Mouse (Mus musculus) thymus, adult 2 months (tissue): Measurements from ENCODE around the gene Fndc5. TPM values are rescaled to one million over a fixed set of nuclear protein-coding genes. Genes with fewer than 3 reads are reported as not detected.

ENCODE experiments used
- DNase-seq: peaks from one replicate; pipeline ENCODE4 v3.0.0; 2021
- H3K27ac ChIP-seq: fragments of 200-500 bp; 2 replicates; pipeline ENCODE4 v1.5.1; 2012; ENCODE audit warnings: low read length, control low read depth; ENCODE audit not compliant: control insufficient read depth, insufficient read depth
- H3K27me3 ChIP-seq: fragments of 200-500 bp; 2 replicates; pipeline ENCODE4 v1.6.1; 2012; ENCODE audit warnings: mild to moderate bottlenecking, low read length, moderate library complexity, mixed read lengths; ENCODE audit not compliant: control insufficient read depth, insufficient read depth
- H3K36me3 ChIP-seq: fragments of 200-500 bp; 2 replicates; pipeline ENCODE4 v1.6.1; 2012; ENCODE audit warnings: mild to moderate bottlenecking, low read length, moderate library complexity; ENCODE audit not compliant: control insufficient read depth, insufficient read depth
- H3K4me1 ChIP-seq: fragments of 200-500 bp; replicated peaks from 2 replicates; pipeline ENCODE4 v1.6.1; 2012; ENCODE audit warnings: low read length; ENCODE audit not compliant: control insufficient read depth, insufficient read depth
- H3K4me3 ChIP-seq: fragments of 200-500 bp; 2 replicates; pipeline ENCODE4 v1.5.1; 2012; ENCODE audit warnings: mild to moderate bottlenecking, low read length, control low read depth, moderate library complexity; ENCODE audit not compliant: control insufficient read depth, insufficient read depth
- CTCF ChIP-seq: fragments of 200-500 bp; IDR thresholded peaks from 2 replicates; pipeline ENCODE4 v1.5.1; 2012; ENCODE audit warnings: mild to moderate bottlenecking, control low read depth, low read length, moderate library complexity, borderline replicate concordance; ENCODE audit not compliant: control insufficient read depth, poor library complexity, insufficient read depth; ENCODE audit errors: extremely low read depth
- POLR2A ChIP-seq: fragments of 200-500 bp; IDR thresholded peaks from 2 replicates; pipeline ENCODE4 v1.6.1; 2012; ENCODE audit warnings: mild to moderate bottlenecking, low read length, control low read depth, moderate library complexity; ENCODE audit not compliant: control insufficient read depth, poor library complexity, insufficient read depth; ENCODE audit errors: extremely low read depth
- WGBS: fragments of 180-500 bp; shearing (Covaris S2); methylation state at CpG from one replicate; pipeline ENCODE4 v1.1.7; 2018; 5-methylcytosine and 5-hydroxymethylcytosine counted together
- polyA plus RNA-seq: library from polyadenylated mRNA; depleted of rRNA; stranded (reverse); fragments of >200 nt; gene quantifications from 2 replicates; pipeline ENCODE4 v1.2.3, GENCODE M21; 2012

The Fndc5 gene
- polyA plus RNA-seq, 1 experiment = 7.0 TPM

- H3K27me3 ChIP-seq = peaks cover 6% of the 10 kb centered on the region
- H3K4me1 ChIP-seq = peaks cover 7% of the 10 kb centered on the region; the same call in 1 of the 2 replicates
- no peak overlapping the region for H3K4me3 ChIP-seq
- no peaks in the 10 kb centered on the region for H3K36me3 ChIP-seq
- DNase-seq = no peak
- 89% methylated on average over 17 of the region's 17 CpGs for WGBS
- H3K27ac ChIP-seq = no peak overlapping the region
- TF ChIP-seq POLR2A (no peak), CTCF (no peak)
These were observed 5.0 kb downstream of the Fndc5 start for GRCm38 (mm10) chr4:129141560-129142438.

GRCm38 (mm10) chr4:129142439-129143045, 5.7 kb downstream of the Fndc5 start:
- H3K4me1 ChIP-seq = peaks cover 7% of the 10 kb centered on the region; the same call in 1 of the 2 replicates
- no peak overlapping the region for H3K27ac ChIP-seq
- no peak overlapping the region for H3K4me3 ChIP-seq
- H3K27me3 ChIP-seq = no peaks in the 10 kb centered on the region; the same call in 1 of the 2 replicates
- TF ChIP-seq CTCF = no peak
- TF ChIP-seq POLR2A = no peak
- 90% methylated on average over 11 of the region's 11 CpGs for WGBS
- H3K36me3 ChIP-seq = no peaks in the 10 kb centered on the region
- DNase-seq = no peak

GRCm38 (mm10) chr4:129143509-129143908, 6.7 kb downstream of the Fndc5 start:
- WGBS = 32% methylated on average over 5 of the region's 5 CpGs
- Histone ChIP-seq H3K4me1 (peaks cover 7% of the 10 kb centered on the region; the same call in 1 of the 2 replicates), H3K27me3 (no peaks in the 10 kb centered on the region; the same call in 1 of the 2 replicates), H3K36me3 (no peaks in the 10 kb centered on the region), H3K27ac (no peak overlapping the region), H3K4me3 (no peak overlapping the region)
- TF ChIP-seq POLR2A (no peak), CTCF (no peak)
- no peak for DNase-seq

GRCm38 (mm10) chr4:129144401-129145367, 7.9 kb downstream of the Fndc5 start:
- no peak overlapping the region for H3K27ac ChIP-seq
- H3K27me3 ChIP-seq = no peaks in the 10 kb centered on the region
- DNase-seq = no peak
- H3K4me1 ChIP-seq = peaks cover 7% of the 10 kb centered on the region; the same call in 1 of the 2 replicates
- H3K36me3 ChIP-seq = peaks cover 9% of the 10 kb centered on the region
- TF ChIP-seq CTCF (no peak), POLR2A (no peak)
- WGBS = 85% methylated on average over 16 of the region's 16 CpGs
- no peak overlapping the region for H3K4me3 ChIP-seq

DNA sequence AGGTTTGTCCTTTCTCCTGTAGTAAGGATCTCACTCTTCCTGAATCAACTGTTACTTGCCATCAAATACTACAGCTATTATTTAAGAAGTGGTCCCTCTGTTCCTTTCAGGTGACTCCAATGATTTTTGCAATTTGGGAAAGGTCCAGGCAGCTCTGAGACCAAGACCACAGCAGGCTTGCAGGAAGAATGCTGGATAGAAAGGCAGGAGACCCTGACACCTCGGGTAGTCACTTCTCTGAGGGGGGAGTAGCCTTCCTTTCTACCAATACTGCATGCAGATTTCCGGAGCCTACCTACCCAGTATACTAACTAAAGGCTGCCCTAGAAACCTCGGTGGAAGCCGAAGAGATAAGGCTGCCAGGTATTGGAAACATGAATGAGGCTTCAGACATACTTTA, 8.6 kb downstream of the Fndc5 start:
- Histone ChIP-seq H3K36me3 (peaks cover 16% of the 10 kb centered on the region), H3K4me1 (peaks cover 7% of the 10 kb centered on the region; the same call in 1 of the 2 replicates), H3K27ac (no peak overlapping the region), H3K4me3 (no peak overlapping the region), H3K27me3 (no peaks in the 10 kb centered on the region)
- WGBS = 79% methylated on average over 4 of the region's 4 CpGs
- DNase-seq = no peak
- no peak for TF ChIP-seq CTCF
- TF ChIP-seq POLR2A = no peak
